Mouse (Mus musculus): ENCODE results near the gene Ulk4. TPM values are rescaled to one million over a fixed set of nuclear protein-coding genes. Genes with fewer than 3 reads are reported as not detected.

Gene Ulk4
- total and polyA plus RNA-seq, 3 experiments, result 26.6 to 31.1 TPM; not detected in 1

DNA sequence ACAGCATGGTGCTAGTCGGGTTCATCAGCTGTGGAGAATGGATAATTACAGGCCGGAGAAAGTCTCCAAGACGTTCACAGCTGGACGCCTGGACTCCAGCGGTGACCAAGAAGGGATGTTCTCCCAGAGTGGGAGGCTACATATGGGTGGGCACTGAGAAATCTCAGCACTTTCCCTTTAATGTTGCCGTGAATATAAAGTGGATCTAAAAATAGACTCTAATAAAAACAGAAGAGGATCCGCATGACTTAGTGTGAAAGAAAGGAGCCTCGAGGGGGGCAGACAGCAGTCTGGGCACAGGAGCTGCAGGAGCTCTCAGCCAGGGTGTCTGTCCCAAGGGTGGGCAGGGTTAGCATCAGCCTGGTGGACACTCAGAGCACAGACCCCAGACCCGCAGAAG lies 288.9 kb downstream of the Ulk4 start:
- Histone ChIP-seq H3K79me2 (ENCODE audit: control insufficient read depth, insufficient read depth, low read length, poor library complexity) (no peaks in the 10 kb centered on the region), H3K9me3 (replicated peaks; ENCODE audit: insufficient read depth, low read length) (no peaks in the 10 kb centered on the region), H3K36me3 (ENCODE audit: control insufficient read depth in 1 of 2, insufficient read depth in 2 of 2, low read length in 2 of 2) (no peaks in the 10 kb centered on the region), H3K27ac (ENCODE audit: control insufficient read depth, low read depth, low read length) (no peak overlapping the region), H3K27me3 (ENCODE audit: control insufficient read depth in 1 of 2, insufficient read depth in 2 of 2, low read length in 2 of 2) (no peaks in the 10 kb centered on the region), H3K4me3 (ENCODE audit: control insufficient read depth in 1 of 2, insufficient read depth in 1 of 2, low read depth in 2 of 2, low read length in 2 of 2) (no peak overlapping the region), H3K9ac (ENCODE audit: control insufficient read depth, low read depth, low read length, poor library complexity, severe bottlenecking) (no peak overlapping the region), H3K4me1 (ENCODE audit: control insufficient read depth in 1 of 2, insufficient read depth in 2 of 2, low read length in 2 of 2) (no peaks in the 10 kb centered on the region)
- no peak for TF ChIP-seq CTCF (IDR thresholded peaks at IDR 0.05 in 2 of 3, conservative IDR thresholded peaks at IDR 0.05 in 1 of 3; ENCODE audit: control insufficient read depth in 1 of 3, insufficient read depth in 1 of 3, low read depth in 2 of 3, low read length in 3 of 3, poor library complexity in 1 of 3, severe bottlenecking in 1 of 3)
- TF ChIP-seq USF1 (IDR thresholded peaks at IDR 0.05; ENCODE audit: low read depth, low read length), result no peak
- no peak for TF ChIP-seq GABPA (IDR thresholded peaks at IDR 0.05; ENCODE audit: low read depth, low read length)
- TF ChIP-seq TCF12 (IDR thresholded peaks at IDR 0.05; ENCODE audit: low read depth, low read length), result no peak
- no peak for TF ChIP-seq CHD2 (IDR thresholded peaks at IDR 0.05; ENCODE audit: low read length)
- no peak for TF ChIP-seq ZNF384 (IDR thresholded peaks at IDR 0.05; ENCODE audit: low read depth, low read length)
- no peak for TF ChIP-seq TBP (IDR thresholded peaks at IDR 0.05; ENCODE audit: low read depth, low read length)
- TF ChIP-seq HCFC1 (IDR thresholded peaks at IDR 0.05; ENCODE audit: low read depth, low read length), result no peak
- no peak for TF ChIP-seq GATA1 (IDR thresholded peaks at IDR 0.05; ENCODE audit: low read depth, low read length)
- TF ChIP-seq MYC (IDR thresholded peaks at IDR 0.05; ENCODE audit: low read depth, low read length), result no peak
- no peak for TF ChIP-seq EP300 (IDR thresholded peaks at IDR 0.05; ENCODE audit: low read depth in 1 of 2, low read length in 2 of 2)
- no peak for TF ChIP-seq CHD1 (IDR thresholded peaks at IDR 0.05; ENCODE audit: low read depth, low read length)
- no peak for TF ChIP-seq ELF1 (IDR thresholded peaks at IDR 0.05; ENCODE audit: low read depth, low read length)
- TF ChIP-seq UBTF (IDR thresholded peaks at IDR 0.05; ENCODE audit: borderline replicate concordance, insufficient read depth, low read depth, low read length), result no peak
- no peak for TF ChIP-seq MYB (IDR thresholded peaks at IDR 0.05; ENCODE audit: low read depth, low read length)
- no peak for TF ChIP-seq E2F4 (IDR thresholded peaks at IDR 0.05; ENCODE audit: borderline replicate concordance, low read depth, low read length)
- TF ChIP-seq ZKSCAN1 (IDR thresholded peaks at IDR 0.05; ENCODE audit: low read depth, low read length), result no peak
- no peak for TF ChIP-seq RAD21 (IDR thresholded peaks at IDR 0.05; ENCODE audit: low read depth, low read length)
- no peak for TF ChIP-seq ZMIZ1 (IDR thresholded peaks at IDR 0.05; ENCODE audit: low read depth, low read length)
- DNase-seq (ENCODE audit: low read depth, low spot score), result no peak

DNA sequence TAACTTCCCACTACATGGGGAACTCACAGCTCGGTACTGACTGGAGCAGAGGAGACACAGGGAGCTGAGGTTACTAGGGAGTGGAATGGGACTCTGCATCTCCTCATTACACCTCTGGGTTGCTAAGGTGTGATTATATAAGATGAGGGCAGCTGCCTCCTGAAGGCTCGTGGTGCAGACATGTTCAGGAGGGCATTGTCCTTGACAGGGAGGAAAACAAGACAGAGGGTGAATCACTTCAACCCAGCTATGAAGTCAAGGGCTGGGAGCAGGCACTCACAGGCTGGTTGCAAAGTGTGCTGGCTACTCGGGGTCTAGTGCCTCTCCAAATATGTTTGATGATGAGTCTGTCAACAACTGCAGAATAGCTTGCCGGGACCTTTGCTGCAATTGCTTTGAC lies 290.0 kb downstream of the Ulk4 start:
- TF ChIP-seq CTCF (IDR thresholded peaks at IDR 0.05 in 2 of 3, conservative IDR thresholded peaks at IDR 0.05 in 1 of 3; ENCODE audit: control insufficient read depth in 1 of 3, insufficient read depth in 1 of 3, low read depth in 2 of 3, low read length in 3 of 3, poor library complexity in 1 of 3, severe bottlenecking in 1 of 3), result no peak
- no peak for TF ChIP-seq TCF12 (IDR thresholded peaks at IDR 0.05; ENCODE audit: low read depth, low read length)
- TF ChIP-seq SMC3 (IDR thresholded peaks at IDR 0.05; ENCODE audit: low read depth, low read length), result no peak
- TF ChIP-seq GABPA (IDR thresholded peaks at IDR 0.05; ENCODE audit: low read depth, low read length), result no peak
- TF ChIP-seq GATA1 (IDR thresholded peaks at IDR 0.05; ENCODE audit: low read depth, low read length), result no peak
- no peak for TF ChIP-seq ZNF384 (IDR thresholded peaks at IDR 0.05; ENCODE audit: low read depth, low read length)
- no peak for TF ChIP-seq MAZ (IDR thresholded peaks at IDR 0.05; ENCODE audit: low read depth, low read length)
- no peaks in the 10 kb centered on the region for H3K36me3 ChIP-seq (ENCODE audit: control insufficient read depth in 1 of 2, insufficient read depth in 2 of 2, low read length in 2 of 2)

More for the DNA sequence above, 290.0 kb downstream of the Ulk4 start:
- Histone ChIP-seq H3K4me3 (ENCODE audit: control insufficient read depth in 1 of 2, insufficient read depth in 1 of 2, low read depth in 2 of 2, low read length in 2 of 2) (no peak overlapping the region), H3K4me1 (ENCODE audit: control insufficient read depth in 1 of 2, insufficient read depth in 2 of 2, low read length in 2 of 2) (no peaks in the 10 kb centered on the region), H3K79me2 (ENCODE audit: control insufficient read depth, insufficient read depth, low read length, poor library complexity) (no peaks in the 10 kb centered on the region), H3K9ac (ENCODE audit: control insufficient read depth, low read depth, low read length, poor library complexity, severe bottlenecking) (no peak overlapping the region), H3K27ac (ENCODE audit: control insufficient read depth, low read depth, low read length) (no peak overlapping the region), H3K9me3 (replicated peaks; ENCODE audit: insufficient read depth, low read length) (no peaks in the 10 kb centered on the region), H3K27me3 (ENCODE audit: control insufficient read depth in 1 of 2, insufficient read depth in 2 of 2, low read length in 2 of 2) (no peaks in the 10 kb centered on the region)
- DNase-seq (ENCODE audit: low read depth, low spot score), result no peak
